Mouse (Mus musculus): ENCODE measurements around the gene Map2.

- no peak for TF ChIP-seq CTCF (IDR thresholded peaks at IDR 0.05; ENCODE audit: insufficient read depth, low read length)
- no peak for TF ChIP-seq POLR2A (IDR thresholded peaks at IDR 0.05; ENCODE audit: borderline replicate concordance, extremely low read depth, low read depth, low read length)
These were observed 282.7 kb downstream of the Map2 start for GRCm38 (mm10) chr1:66457747-66458146.

Measured in lung, adult 2 months (tissue).